Mouse (Mus musculus) cerebellum, adult 18-20 months (tissue): ENCODE measurements at regions not wholly inside any gene's neighbourhood (a gene's known extent, or its start where the extent isn't known, plus 50 kb on each side); places are given as distances from the start of the nearest gene placed in this dataset.

Source experiments
- DNase-seq, 2 experiments: peaks; one replicate each; pipeline ENCODE4 v3.0.0; 2021

GRCm38 (mm10) chr3:39592349-39593117, 705.8 kb downstream of the Fat4 start:
- no peak for DNase-seq

- no peak for DNase-seq
Observed at GRCm38 (mm10) chr3:39609937-39610336, 723.2 kb downstream of the Fat4 start.

GRCm38 (mm10) chr3:39612408-39612807, 725.7 kb downstream of the Fat4 start:
- DNase-seq: no peak

DNA sequence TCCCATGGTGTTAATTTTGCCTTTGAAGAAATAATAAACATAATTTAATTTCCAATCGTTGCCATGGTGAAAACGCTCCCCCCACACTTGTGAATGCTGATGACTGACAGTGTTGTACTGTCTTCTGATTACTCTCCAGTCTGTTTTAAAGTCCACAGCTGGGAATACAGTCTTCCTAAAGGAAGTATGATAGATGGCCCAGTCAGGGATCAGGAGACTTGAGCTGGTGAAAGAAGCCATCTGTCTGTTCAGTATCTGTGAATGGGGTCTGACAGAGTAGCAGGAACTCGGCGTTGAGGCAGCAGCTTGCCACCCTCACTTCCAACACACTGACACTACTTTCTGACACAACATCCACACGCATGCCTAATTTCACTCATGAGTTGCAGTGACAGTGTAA, 751.2 kb downstream of the Fat4 start:
- no peak for DNase-seq

DNA sequence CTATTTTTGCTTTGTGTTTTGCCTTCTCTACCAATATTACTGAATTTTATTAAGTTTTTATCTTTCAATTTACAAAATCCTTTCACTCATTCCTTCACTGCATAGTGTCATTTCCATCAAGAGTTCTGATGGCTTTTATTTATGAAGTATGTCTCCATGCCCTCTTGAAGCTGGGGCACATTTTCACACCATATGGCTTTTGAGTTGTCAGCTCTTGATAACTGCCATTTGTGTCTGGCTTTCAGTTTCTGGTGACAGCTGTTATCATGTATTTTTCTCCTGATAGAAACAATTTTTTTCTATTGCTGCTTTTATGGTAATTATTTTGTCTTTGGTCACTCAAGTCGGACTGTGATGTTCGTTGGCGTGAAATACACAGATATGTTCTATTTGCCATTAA, 756.5 kb downstream of the Fat4 start:
- no peak for DNase-seq

GRCm38 (mm10) chr3:39666817-39667216, 780.1 kb downstream of the Fat4 start:
- no peak for DNase-seq

GRCm38 (mm10) chr3:39669145-39669544, 782.4 kb downstream of the Fat4 start:
- DNase-seq: no peak

DNA sequence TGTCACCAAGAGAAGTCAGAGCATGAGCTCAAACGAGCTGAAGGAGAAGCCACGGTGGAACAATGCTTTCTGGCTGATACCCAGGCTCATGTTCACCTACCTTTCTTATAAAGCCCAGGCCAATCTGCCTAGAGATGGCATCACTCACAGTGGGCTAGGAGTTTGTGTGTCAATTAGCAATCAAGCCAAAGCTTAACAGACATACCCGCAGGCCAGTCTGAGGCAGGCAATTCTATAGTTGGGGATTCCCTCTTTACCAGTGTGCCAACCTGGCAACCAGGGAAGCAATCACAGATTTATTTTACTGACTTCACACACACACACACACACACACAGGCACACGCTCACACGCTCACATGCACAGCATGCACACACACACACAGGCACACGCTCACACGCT, 787.3 kb downstream of the Fat4 start:
- DNase-seq: no peak

DNA sequence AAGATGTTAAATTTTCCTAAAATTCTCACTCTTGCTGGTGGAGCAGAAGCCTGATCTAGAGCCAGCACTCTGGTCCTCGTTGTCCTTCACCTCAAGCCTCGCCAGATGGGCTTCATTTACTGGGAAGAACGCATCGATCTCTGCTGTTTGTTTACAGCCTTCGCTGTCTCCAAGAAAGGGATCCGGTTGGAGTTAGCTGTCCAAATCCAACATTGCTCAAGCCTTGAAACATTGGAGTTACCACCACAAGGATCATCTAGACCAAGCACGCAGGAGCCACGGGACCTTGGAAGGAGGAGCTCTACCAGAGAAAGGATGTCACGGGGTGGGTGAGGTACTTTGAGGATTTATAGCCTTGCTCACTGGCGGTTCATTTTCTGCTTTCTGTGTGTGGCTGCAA, 788.2 kb downstream of the Fat4 start:
- no peak for DNase-seq

DNA sequence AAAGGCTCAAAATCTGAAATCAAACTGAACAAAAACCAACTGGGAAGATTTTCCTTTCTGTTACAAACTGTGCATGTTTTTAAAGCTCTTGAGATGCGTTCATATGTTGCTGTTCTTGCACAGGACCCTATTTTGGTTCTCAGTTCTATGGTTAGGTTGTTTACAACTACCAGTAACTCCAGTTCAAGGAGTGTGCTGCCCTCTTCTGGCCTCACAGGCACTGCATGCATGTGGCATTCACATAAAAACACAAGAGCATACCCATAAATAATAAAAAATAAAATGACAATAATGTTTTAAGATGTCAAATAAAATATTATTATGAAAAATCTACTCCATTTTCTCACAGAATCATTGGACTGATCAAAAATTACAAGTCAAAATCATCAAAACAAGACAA, 818.9 kb downstream of the Fat4 start:
- no peak for DNase-seq

DNA sequence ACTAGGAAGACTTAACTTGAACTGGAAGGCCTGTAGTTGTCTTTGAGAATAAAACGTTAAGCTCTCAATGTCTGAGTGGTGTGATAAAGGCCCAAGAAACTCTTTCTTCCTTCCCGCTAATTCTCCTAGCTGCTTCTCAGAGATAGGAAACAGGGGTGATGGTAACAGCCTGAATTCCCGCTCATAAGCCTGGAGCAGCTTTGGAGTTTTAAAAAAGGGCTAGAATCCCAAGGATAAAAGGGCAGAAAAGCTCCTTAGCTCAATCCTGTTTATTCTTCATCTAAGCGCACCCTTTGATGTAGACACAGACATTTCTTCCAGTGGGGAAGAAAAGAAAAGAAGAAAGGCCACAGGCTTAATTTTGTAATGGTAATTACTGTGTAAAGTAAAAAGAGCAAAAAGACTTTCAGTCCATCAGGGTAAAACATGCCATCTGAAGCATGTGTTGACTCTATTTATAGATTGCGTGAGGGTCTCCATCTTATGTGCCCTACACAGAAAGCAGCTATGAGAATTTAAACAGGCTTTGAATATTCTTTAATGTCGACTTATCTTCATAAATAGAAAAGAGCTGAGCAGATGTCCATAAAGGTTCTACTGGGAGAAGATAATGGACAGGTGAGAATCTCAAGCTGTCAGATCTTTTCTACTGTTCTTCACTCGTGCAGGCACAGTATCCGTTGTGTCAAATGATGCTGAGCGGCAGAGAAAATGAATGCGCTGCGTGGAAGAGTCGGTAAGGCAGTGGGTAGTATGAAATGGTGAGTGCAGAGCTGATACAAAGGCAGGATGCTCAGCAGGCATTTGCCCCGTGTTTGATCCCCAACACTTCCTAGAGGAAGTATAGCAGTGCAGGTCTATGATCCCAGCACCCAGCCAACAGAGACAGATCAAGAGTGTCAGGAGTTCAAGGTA, 818.0 kb upstream of the Intu start:
- no peak for DNase-seq

- DNase-seq: no peak
Observed at GRCm38 (mm10) chr3:39714056-39714592, 817.0 kb upstream of the Intu start.

DNA sequence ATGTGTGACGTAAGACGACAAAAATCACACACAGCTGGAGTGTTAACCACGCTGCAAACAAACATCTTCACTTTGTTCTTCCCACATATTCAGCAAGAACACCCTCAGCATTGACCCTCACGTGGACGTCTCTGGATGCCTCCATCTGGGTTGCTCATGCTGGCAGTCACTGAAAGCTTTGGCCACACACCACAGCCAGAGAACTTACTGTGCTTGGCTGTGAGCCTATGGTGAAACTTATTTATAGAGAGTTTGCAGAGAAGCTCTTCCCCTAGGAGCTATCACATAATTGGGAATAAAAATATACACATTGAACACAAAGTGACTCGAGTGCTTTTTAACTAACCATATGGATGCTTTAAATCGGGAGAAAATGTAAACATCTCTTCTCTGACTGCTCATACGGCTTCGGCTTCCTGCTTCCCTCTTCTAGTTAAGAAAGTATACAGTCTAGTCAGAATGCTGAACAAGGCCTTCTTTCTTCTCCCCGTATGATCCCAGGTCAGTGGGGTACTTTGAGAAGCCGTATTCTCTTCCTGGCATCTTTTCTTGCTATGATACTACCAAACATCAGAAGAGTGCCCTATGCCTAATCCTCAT, 812.0 kb upstream of the Intu start:
- no peak for DNase-seq

DNA sequence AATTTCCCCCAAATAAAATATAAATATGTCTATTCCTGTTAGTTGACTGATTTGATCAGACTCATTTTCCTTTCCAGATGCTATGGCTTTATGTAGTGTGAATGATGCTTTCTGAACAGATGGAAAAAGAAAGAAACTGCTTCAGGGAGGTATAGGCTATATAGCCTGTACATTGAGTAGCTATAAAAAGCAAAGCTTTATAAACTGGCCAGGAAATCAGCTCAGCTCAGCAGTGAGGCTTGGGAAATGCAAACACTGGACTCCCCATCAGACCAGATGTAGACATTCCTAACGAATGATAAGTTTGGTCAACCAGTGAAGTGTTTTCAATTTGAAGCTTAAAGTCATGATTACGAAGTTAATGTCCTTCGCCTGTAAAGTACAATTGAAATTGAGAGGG, 805.3 kb upstream of the Intu start:
- no peak for DNase-seq

- no peak for DNase-seq
Observed at GRCm38 (mm10) chr3:39736639-39737038, 794.4 kb upstream of the Intu start.

- DNase-seq: no peak
Observed at GRCm38 (mm10) chr3:39745947-39746346, 785.1 kb upstream of the Intu start.

DNA sequence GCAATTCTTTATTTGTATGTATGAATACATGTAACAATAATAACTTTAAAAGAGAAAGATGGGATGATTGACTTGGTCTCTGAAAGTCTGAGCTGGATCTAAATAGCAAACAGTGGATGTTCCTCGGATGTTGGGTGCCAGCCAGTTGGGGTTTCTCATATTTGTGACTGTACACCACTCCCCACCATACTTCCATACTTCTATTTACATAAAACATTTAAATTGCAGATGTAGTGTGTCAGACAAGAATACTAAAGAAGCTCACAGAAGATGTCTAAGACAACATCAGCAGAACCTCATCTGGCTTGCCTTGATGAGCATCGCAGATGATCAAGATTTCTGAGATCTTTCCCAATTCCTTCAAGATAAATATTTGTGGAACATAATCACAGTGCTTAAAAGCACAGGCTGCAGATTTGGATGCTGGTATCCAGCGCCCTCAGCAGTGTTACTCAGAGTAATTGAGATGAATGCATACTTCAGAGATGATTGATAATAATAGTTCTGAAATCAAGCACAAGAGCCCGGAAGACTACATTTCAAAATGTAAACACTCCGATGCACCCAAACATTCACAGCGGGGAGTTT, 762.0 kb upstream of the Intu start:
- no peak for DNase-seq

GRCm38 (mm10) chr3:39776278-39777039, 754.6 kb upstream of the Intu start:
- no peak for DNase-seq

DNA sequence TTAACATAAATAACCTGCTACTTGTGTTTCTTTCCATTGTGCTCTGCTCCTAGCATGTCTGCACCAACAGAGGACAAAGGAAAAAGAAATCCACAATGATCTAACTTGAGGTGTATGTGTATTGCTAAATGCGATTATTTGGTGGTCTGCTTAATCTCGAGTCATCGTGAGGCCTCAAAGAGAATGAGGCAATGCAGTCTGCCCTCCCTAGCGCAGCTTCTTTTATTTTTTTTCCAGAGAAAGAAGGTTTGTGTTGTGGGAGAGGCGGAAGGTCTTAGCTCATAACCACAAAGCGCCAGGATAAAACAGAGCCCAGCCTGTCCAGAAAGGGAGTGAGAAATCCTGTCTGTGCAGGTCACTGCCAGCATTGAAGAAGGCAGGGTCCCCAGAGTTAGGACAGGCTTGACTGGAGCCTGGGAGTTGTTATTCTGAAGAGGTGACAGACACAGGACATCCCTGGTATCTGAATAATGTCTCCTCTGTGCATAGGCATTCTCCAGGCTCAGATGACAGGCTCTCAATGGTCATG, 751.3 kb upstream of the Intu start:
- no peak for DNase-seq

GRCm38 (mm10) chr3:39780270-39780669, 750.8 kb upstream of the Intu start:
- DNase-seq: no peak

DNA sequence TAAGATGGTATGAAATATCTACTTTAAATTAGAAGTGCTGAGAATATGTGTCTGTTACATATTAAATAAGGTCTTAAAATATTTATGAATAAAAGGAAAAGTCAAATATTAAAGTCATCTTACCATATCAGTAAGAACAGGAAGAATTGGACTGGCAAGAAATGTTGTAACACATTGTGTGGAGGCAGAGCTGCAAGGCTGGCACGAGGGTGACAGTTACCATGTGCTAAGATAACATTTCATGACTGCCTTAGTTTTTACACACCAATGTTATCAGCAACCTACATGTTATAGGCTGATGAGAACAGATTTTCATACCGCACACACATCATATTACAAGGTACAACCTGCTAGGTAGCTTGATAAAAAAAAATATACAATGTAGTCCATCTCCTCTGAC, 746.2 kb upstream of the Intu start:
- DNase-seq: no peak

- no peak for DNase-seq
Observed at GRCm38 (mm10) chr3:39809586-39809985, 721.5 kb upstream of the Intu start.
